Mouse (Mus musculus) kidney, embryonic 16.5 days (tissue): ENCODE results near the gene Fli1. TPM values are rescaled to one million over a fixed set of nuclear protein-coding genes. Genes with fewer than 3 reads are reported as not detected.
A peak's percentile ranks its signal among the peaks of the same experiment; 100 is the strongest.

Source experiments
- ATAC-seq: fragments of 200-750 bp; cut with Nextera tagmentation; 2 replicates; pipeline ENCODE4 v1.8.0; 2017; ENCODE audit warnings: moderate TSS enrichment; ENCODE audit not compliant: low FRiP score, low TSS enrichment
- H3K27ac ChIP-seq: fragments of 300-500 bp; sonication (generic); 2 replicates; pipeline ENCODE4 v1.5.1; 2014; ENCODE audit warnings: low read length
- H3K27me3 ChIP-seq: fragments of 300-500 bp; sonication (generic); 2 replicates; pipeline ENCODE4 v1.6.1; 2014; ENCODE audit warnings: low read length, control low read depth, mixed read lengths; ENCODE audit not compliant: insufficient read depth
- H3K36me3 ChIP-seq: fragments of 300-500 bp; sonication (generic); 2 replicates; pipeline ENCODE4 v1.6.1; 2014; ENCODE audit warnings: low read length, control low read depth, mixed read lengths; ENCODE audit not compliant: insufficient read depth
- H3K4me1 ChIP-seq: fragments of 300-500 bp; sonication (generic); 2 replicates; pipeline ENCODE4 v1.6.1; 2014; ENCODE audit warnings: low read length, control low read depth, mixed read lengths; ENCODE audit not compliant: insufficient read depth
- H3K4me2 ChIP-seq: fragments of 300-500 bp; sonication (generic); replicated peaks from 2 replicates; pipeline ENCODE4 v1.6.1; 2014; ENCODE audit warnings: low read depth, low read length
- H3K4me3 ChIP-seq: fragments of 300-500 bp; sonication (generic); 2 replicates; pipeline ENCODE4 v1.5.1; 2014; ENCODE audit warnings: mild to moderate bottlenecking, low read length
- H3K9ac ChIP-seq: fragments of 300-500 bp; sonication (generic); replicated peaks from 2 replicates; pipeline ENCODE4 v1.6.1; 2014; ENCODE audit warnings: low read length
- H3K9me3 ChIP-seq: fragments of 300-500 bp; sonication (generic); 2 replicates; pipeline ENCODE4 v1.6.1; 2016; ENCODE audit warnings: low read length, control low read depth
- WGBS: fragments of 180-500 bp; shearing (Covaris S2); extraction: QIAGEN DNeasy Blood & Tissue Kit; methylation state at CpG from one replicate; pipeline ENCODE4 v1.1.7; 2014; 5-methylcytosine and 5-hydroxymethylcytosine counted together
- polyA plus RNA-seq: library from polyadenylated mRNA; unstranded; fragments of >200 nt; fragmentation: Nextera tagmentation; extraction: Ambion mirVana; gene quantifications from 2 replicates; pipeline ENCODE4 v1.2.1, GENCODE M21; 2015

The Fli1 gene
- polyA plus RNA-seq, 1 experiment from 2014 or later: 30.3 TPM

GRCm38 (mm10) chr9:32506866-32507861, 35.5 kb downstream of the Fli1 start:
- WGBS: 62% methylated on average over 15 of the region's 15 CpGs
- H3K9me3 ChIP-seq: no peaks in the 10 kb centered on the region
- H3K9ac ChIP-seq: 0 out of 2 replicates have a peak overlapping the region, but pooled peaks have one; percentile 1
- peak overlapping the region; percentile 78 for H3K27ac ChIP-seq
- peaks cover 44% of the 10 kb centered on the region for H3K4me1 ChIP-seq
- H3K27me3 ChIP-seq: no peaks in the 10 kb centered on the region
- no peak overlapping the region for H3K4me2 ChIP-seq
- H3K36me3 ChIP-seq: no peaks in the 10 kb centered on the region
- no peak overlapping the region for H3K4me3 ChIP-seq
- ATAC-seq: no peak

GRCm38 (mm10) chr9:32506161-32506560, 36.5 kb downstream of the Fli1 start:
- H3K4me3 ChIP-seq: no peak overlapping the region
- ATAC-seq: peak; percentile 77
- peaks cover 44% of the 10 kb centered on the region for H3K4me1 ChIP-seq
- H3K4me2 ChIP-seq: no peak overlapping the region
- no peaks in the 10 kb centered on the region for H3K9me3 ChIP-seq
- no peak overlapping the region for H3K9ac ChIP-seq
- no peaks in the 10 kb centered on the region for H3K36me3 ChIP-seq
- 27% methylated on average over 8 of the region's 8 CpGs for WGBS
- H3K27me3 ChIP-seq: no peaks in the 10 kb centered on the region
- peak overlapping the region; percentile 78 for H3K27ac ChIP-seq

- Histone ChIP-seq H3K9ac (no peak overlapping the region), H3K4me2 (no peak overlapping the region), H3K36me3 (no peaks in the 10 kb centered on the region), H3K27ac (peak overlapping the region; percentile 78; the same call in 1 of the 2 replicates), H3K27me3 (no peaks in the 10 kb centered on the region), H3K4me1 (peaks cover 48% of the 10 kb centered on the region), H3K9me3 (no peaks in the 10 kb centered on the region), H3K4me3 (no peak overlapping the region)
- ATAC-seq: no peak
- 81% methylated on average over 7 of the region's 7 CpGs for WGBS
These were observed 37.1 kb downstream of the Fli1 start for GRCm38 (mm10) chr9:32505460-32506075.

GRCm38 (mm10) chr9:32503995-32504451, 38.6 kb downstream of the Fli1 start:
- Histone ChIP-seq H3K27ac (peak overlapping the region; percentile 67), H3K4me3 (no peak overlapping the region), H3K4me2 (no peak overlapping the region), H3K36me3 (no peaks in the 10 kb centered on the region), H3K9ac (peak overlapping the region; percentile 7), H3K9me3 (no peaks in the 10 kb centered on the region), H3K27me3 (no peaks in the 10 kb centered on the region), H3K4me1 (peaks cover 60% of the 10 kb centered on the region)
- 33% methylated on average over 11 of the region's 11 CpGs for WGBS
- ATAC-seq: peak; percentile 60

- no peaks in the 10 kb centered on the region for H3K9me3 ChIP-seq
- no peak overlapping the region for H3K4me2 ChIP-seq
- H3K4me3 ChIP-seq: no peak overlapping the region
- peak overlapping the region; percentile 67 for H3K27ac ChIP-seq
- WGBS: 12% methylated on average over 4 of the region's 4 CpGs
- H3K36me3 ChIP-seq: no peaks in the 10 kb centered on the region
- H3K9ac ChIP-seq: no peak overlapping the region
- ATAC-seq: no peak
- H3K4me1 ChIP-seq: peaks cover 61% of the 10 kb centered on the region
- no peaks in the 10 kb centered on the region for H3K27me3 ChIP-seq
These were observed 39.2 kb downstream of the Fli1 start for GRCm38 (mm10) chr9:32503423-32503822.

GRCm38 (mm10) chr9:32502256-32503010, 40.2 kb downstream of the Fli1 start:
- ATAC-seq: no peak

GRCm38 (mm10) chr9:32500886-32501285, 41.8 kb downstream of the Fli1 start:
- Histone ChIP-seq H3K4me3 (no peak overlapping the region), H3K4me1 (peaks cover 48% of the 10 kb centered on the region), H3K36me3 (no peaks in the 10 kb centered on the region), H3K9ac (no peak overlapping the region), H3K27me3 (no peaks in the 10 kb centered on the region), H3K4me2 (no peak overlapping the region), H3K9me3 (no peaks in the 10 kb centered on the region), H3K27ac (no peak overlapping the region)
- ATAC-seq: no peak
- 72% methylated on average over 8 of the region's 8 CpGs for WGBS

More at GRCm38 (mm10) chr9:32502256-32503010, 40.2 kb downstream of the Fli1 start:
- 67% methylated on average over 11 of the region's 11 CpGs for WGBS
- Histone ChIP-seq H3K4me3 (no peak overlapping the region), H3K27me3 (no peaks in the 10 kb centered on the region), H3K9ac (no peak overlapping the region), H3K4me1 (peaks cover 57% of the 10 kb centered on the region), H3K4me2 (no peak overlapping the region), H3K27ac (peak overlapping the region; percentile 33; the same call in 1 of the 2 replicates), H3K9me3 (no peaks in the 10 kb centered on the region), H3K36me3 (no peaks in the 10 kb centered on the region)

DNA sequence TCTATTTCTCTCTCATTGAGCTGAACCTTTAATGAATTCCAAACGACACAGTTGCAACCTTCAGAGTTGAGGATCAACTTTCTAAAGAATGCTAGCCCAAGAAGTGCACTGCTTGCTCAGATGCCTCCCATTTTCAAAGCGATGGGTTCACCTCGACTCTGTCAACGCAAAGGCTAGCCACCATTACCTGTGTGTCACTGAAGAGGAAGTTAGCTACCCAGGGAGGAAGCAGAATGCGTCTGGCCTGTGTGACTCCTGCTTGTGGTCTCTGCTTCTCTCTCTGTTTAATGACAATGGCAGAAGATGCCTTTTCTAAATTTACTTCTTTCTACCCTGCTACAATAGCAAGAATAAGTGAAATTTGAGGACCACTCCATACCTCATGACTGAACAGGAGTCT, 42.6 kb downstream of the Fli1 start:
- H3K4me3 ChIP-seq: no peak overlapping the region
- H3K27me3 ChIP-seq: no peaks in the 10 kb centered on the region
- 66% methylated on average over 5 of the region's 5 CpGs for WGBS
- H3K4me1 ChIP-seq: peaks cover 51% of the 10 kb centered on the region
- H3K27ac ChIP-seq: no peak overlapping the region
- no peak for ATAC-seq
- no peak overlapping the region for H3K9ac ChIP-seq
- H3K9me3 ChIP-seq: no peaks in the 10 kb centered on the region
- H3K36me3 ChIP-seq: no peaks in the 10 kb centered on the region
- no peak overlapping the region for H3K4me2 ChIP-seq

DNA sequence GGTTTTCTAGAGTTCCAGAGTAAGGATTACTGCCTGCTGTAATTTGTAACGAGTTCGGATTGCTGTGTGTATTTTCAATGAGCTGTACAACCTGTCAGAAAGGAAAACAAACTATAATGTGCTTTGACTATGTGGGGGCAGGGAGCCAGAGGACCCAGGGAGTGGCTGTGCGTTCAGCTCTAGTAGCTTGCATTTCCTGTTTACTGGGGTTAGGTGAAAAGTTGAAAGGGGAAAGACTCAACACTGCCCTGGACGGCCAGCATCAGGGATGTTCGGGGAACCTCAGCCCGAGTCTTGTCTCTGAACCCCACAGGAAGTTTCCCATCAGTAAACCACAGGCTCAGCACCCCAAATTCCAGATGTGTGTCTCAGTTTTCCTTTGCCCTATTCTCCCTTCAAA, 43.2 kb downstream of the Fli1 start:
- Histone ChIP-seq H3K9ac (no peak overlapping the region), H3K27ac (no peak overlapping the region), H3K9me3 (no peaks in the 10 kb centered on the region), H3K4me1 (peaks cover 49% of the 10 kb centered on the region), H3K4me3 (no peak overlapping the region), H3K36me3 (no peaks in the 10 kb centered on the region), H3K27me3 (no peaks in the 10 kb centered on the region), H3K4me2 (no peak overlapping the region)
- WGBS: 12% methylated on average over 6 of the region's 6 CpGs
- no peak for ATAC-seq
